Mouse (Mus musculus) cerebellum, adult 2 months (tissue): ENCODE data around the gene Gnb5.

Experiments used
- CTCF ChIP-seq: fragments of 200-500 bp; IDR thresholded peaks from 2 replicates; pipeline ENCODE4 v1.5.1; 2011; ENCODE audit warnings: low read depth, mild to moderate bottlenecking, control low read depth, low read length, moderate library complexity, borderline replicate concordance; ENCODE audit not compliant: insufficient read depth
- POLR2A ChIP-seq: fragments of 200-500 bp; IDR thresholded peaks from 2 replicates; pipeline ENCODE4 v1.6.1; 2011; ENCODE audit warnings: low read length, control low read depth, borderline replicate concordance; ENCODE audit not compliant: insufficient read depth

GRCm38 (mm10) chr9:75270382-75270781 lies 35.7 kb upstream of the Gnb5 start:
- TF ChIP-seq CTCF (no peak), POLR2A (no peak)
